8 mouse cellular contexts compared by ENCODE assay signal in the genomic region with DNA sequence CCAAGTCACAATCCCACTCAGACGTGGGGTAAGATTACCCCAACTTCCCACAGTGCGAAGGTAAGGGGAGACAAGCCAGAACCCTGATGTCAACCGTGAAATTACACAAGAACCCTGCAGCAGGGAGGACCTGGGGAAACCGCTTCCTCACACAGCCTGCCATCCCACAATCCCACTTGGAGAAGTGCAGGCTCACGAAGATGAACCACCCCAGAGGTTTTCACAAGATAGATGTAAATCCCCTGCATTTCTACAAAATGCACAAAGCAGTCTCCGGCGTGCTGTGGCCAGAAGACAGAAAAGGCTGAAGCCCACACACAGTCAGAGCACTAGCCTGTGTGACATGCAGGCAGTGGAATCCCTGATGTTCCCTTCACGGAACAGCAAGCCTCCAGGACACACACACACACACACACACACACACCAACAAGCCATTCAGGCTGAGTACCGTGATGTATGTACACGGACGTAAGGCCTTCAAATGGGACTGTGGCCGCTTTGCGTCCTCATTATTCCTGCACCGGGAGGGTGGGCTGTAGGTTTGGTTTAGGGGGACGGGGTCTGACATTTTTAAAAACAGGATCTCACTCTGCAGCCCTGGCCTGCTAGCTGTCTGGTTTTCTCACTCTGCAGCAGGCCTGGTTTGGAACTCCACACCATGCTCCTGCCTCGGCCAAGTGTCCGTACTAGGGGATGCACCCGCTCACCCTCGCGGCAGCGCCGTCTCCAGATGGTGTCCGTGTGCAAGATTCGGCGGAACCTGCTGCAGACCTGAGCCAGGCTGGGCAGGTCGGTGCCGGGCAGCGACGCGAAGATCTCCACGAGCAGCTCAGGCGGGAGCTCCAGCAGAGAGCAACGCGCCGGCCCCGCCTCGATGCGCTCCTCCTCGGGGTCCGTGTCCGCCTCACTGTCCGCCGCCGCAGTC. TPM values are rescaled to one million over a fixed set of nuclear protein-coding genes. Genes with fewer than 3 reads are reported as not detected.
DNase-seq lines count a peak whose midpoint lies in the region; ATAC-seq and TF ChIP-seq lines count a peak whose summit lies in the region.
"Had no signal": no experiment of that assay in that cellular context is flagged by ENCODE, and none has a peak within 500 bp of the region (broad histone marks: within the 10 kb centered on the region; RNA-seq: fewer than 3 reads in every experiment).

No protein-coding gene starts in this region.

- TF ChIP-seq CTCF in liver, adult 2 months (IDR thresholded peaks at IDR 0.05; ENCODE audit: low read depth, low read length): no peak
- TF ChIP-seq CTCF in liver, embryonic 14.5 days (IDR thresholded peaks at IDR 0.05; ENCODE audit: low read depth): no peak

- DNase-seq in liver, adult 2 months (ENCODE audit: extremely low read depth, low read depth, low spot score): peak; percentile 48
- no peak for DNase-seq in liver
- peak; percentile 69 for DNase-seq in brain, adult 2 months (ENCODE audit: low read depth, low spot score)
- DNase-seq in liver, embryonic 14.5 days (ENCODE audit: low read depth in 3 of 3, low spot score in 3 of 3): no peak
- no peak for DNase-seq in natural killer cell, adult 2 months (ENCODE audit: low spot score in 2 of 2)
- no peak for DNase-seq in testis, postnatal 10 days (ENCODE audit: low spot score)

- TF ChIP-seq POLR2A in liver, adult 2 months (IDR thresholded peaks at IDR 0.05; ENCODE audit: extremely low read depth, insufficient read depth, low read length): no peak

- peak overlapping the region; percentile 94 for H3K9ac ChIP-seq in liver, adult 2 months (ENCODE audit: low read depth, low read length)
- peak overlapping the region; percentile 89 for H3K9ac ChIP-seq in forebrain, embryonic 13.5 days
- peak overlapping the region; percentile 74 for H3K9ac ChIP-seq in liver, embryonic 14.5 days (replicated peaks)

- no peaks in the 10 kb centered on the region for H3K9me3 ChIP-seq in forebrain, embryonic 13.5 days (replicated peaks)
- H3K9me3 ChIP-seq in liver, embryonic 14.5 days (ENCODE audit: control insufficient read depth, low read length): no peaks in the 10 kb centered on the region

- WGBS in liver, adult 2 months: 1% methylated on average over 44 of the region's 44 CpGs
- 2% methylated on average over 43 of the region's 44 CpGs for WGBS in forebrain, embryonic 13.5 days
- WGBS in liver, embryonic 14.5 days (ENCODE audit: insufficient replicate concordance): 3% methylated on average over 44 of the region's 44 CpGs

- H3K36me3 ChIP-seq in liver, adult 2 months (ENCODE audit: control insufficient read depth, insufficient read depth, low read length): no peaks in the 10 kb centered on the region
- H3K36me3 ChIP-seq in forebrain, embryonic 13.5 days (ENCODE audit: poor library complexity, severe bottlenecking): no peaks in the 10 kb centered on the region
- no peaks in the 10 kb centered on the region for H3K36me3 ChIP-seq in liver, embryonic 14.5 days (replicated peaks; ENCODE audit: control insufficient read depth, insufficient read depth, low read depth)

- no peak for TF ChIP-seq EP300 in liver, embryonic 14.5 days (IDR thresholded peaks at IDR 0.05; ENCODE audit: low read depth)

- H3K27ac ChIP-seq in liver, adult 2 months (replicated peaks; ENCODE audit: insufficient read depth, low read depth, low read length): peak overlapping the region; percentile 76
- H3K27ac ChIP-seq in forebrain, embryonic 13.5 days: peak overlapping the region; percentile 66
- H3K27ac ChIP-seq in liver, embryonic 14.5 days: peak overlapping the region; percentile 46

- H3K27me3 ChIP-seq in liver, adult 2 months (ENCODE audit: control insufficient read depth, insufficient read depth, low read length): no peaks in the 10 kb centered on the region
- H3K27me3 ChIP-seq in forebrain, embryonic 13.5 days: no peaks in the 10 kb centered on the region; the same call in 1 of the 2 replicates
- H3K27me3 ChIP-seq in liver, embryonic 14.5 days (ENCODE audit: control insufficient read depth, insufficient read depth, low read length): no peaks in the 10 kb centered on the region

- H3K4me1 ChIP-seq in liver, adult 2 months (ENCODE audit: control insufficient read depth, insufficient read depth, low read length): peaks cover 24% of the 10 kb centered on the region
- H3K4me1 ChIP-seq in forebrain, embryonic 13.5 days: peaks cover 27% of the 10 kb centered on the region
- H3K4me1 ChIP-seq in liver, embryonic 14.5 days (replicated peaks; ENCODE audit: control insufficient read depth in 2 of 2, insufficient read depth in 2 of 2, low read length in 1 of 2): peaks cover 0 to 13% of the 10 kb centered on the region in 2 experiments

- peaks cover 38% of the 10 kb centered on the region; the same call in 1 of the 2 replicates for H3K79me2 ChIP-seq in liver, adult 2 months (ENCODE audit: control insufficient read depth, insufficient read depth, low read length)

- peak; percentile 78 for ATAC-seq in forebrain, embryonic 13.5 days
- ATAC-seq in liver, embryonic 14.5 days (ENCODE audit: insufficient read depth): peak; percentile 44

- peak overlapping the region; percentile 88 for H3K4me2 ChIP-seq in forebrain, embryonic 13.5 days
- peak overlapping the region; percentile 86 for H3K4me2 ChIP-seq in liver, embryonic 14.5 days (ENCODE audit: low read depth)

- H3K4me3 ChIP-seq in liver, adult 2 months (ENCODE audit: insufficient read depth, low read depth, low read length): peak overlapping the region; percentile 87
- peak overlapping the region; percentile 88 for H3K4me3 ChIP-seq in forebrain, embryonic 13.5 days
- peak overlapping the region; percentile 70 to 85 for H3K4me3 ChIP-seq in liver, embryonic 14.5 days (ENCODE audit: insufficient read depth in 1 of 2, low read depth in 2 of 2, low read length in 2 of 2)

RNA-seq across cellular contexts. Expression of a gene that starts 0.6 kb away (rescaled TPM):
- 25.1 and 35.9 TPM in 2 replicates for total RNA-seq in liver, adult 2 months (2014; rRNA removed)
- 23.0 and 26.5 TPM in 2 replicates for polyA plus RNA-seq in liver, adult 2 months (2012; rRNA removed)
- 18.6 and 19.1 TPM in 2 replicates for polyA plus RNA-seq in forebrain, embryonic 13.5 days (2015; fragmentation: Nextera tagmentation; extraction: Ambion mirVana)
- 4.7 and 5.8 TPM in 2 replicates for polyA plus RNA-seq in liver, embryonic 14.5 days (2012; rRNA removed)
- polyA plus RNA-seq in liver, embryonic 14.5 days (2014; fragmentation: Nextera tagmentation; extraction: Ambion mirVana): 6.6 and 7.1 TPM in 2 replicates

RNA-seq across cellular contexts. Expression of a gene that starts 12.1 kb away (rescaled TPM):
- 61.9 and 79.7 TPM in 2 replicates for total RNA-seq in liver, adult 2 months (2014; rRNA removed)
- 45.9 and 48.2 TPM in 2 replicates for polyA plus RNA-seq in liver, adult 2 months (2012; rRNA removed)
- polyA plus RNA-seq in forebrain, embryonic 13.5 days (2015; fragmentation: Nextera tagmentation; extraction: Ambion mirVana): 310 and 325 TPM in 2 replicates
- 19.4 and 20.9 TPM in 2 replicates for polyA plus RNA-seq in liver, embryonic 14.5 days (2012; rRNA removed)
- polyA plus RNA-seq in liver, embryonic 14.5 days (2014; fragmentation: Nextera tagmentation; extraction: Ambion mirVana): 147 TPM in 2 replicates

RNA-seq across cellular contexts. Expression of a gene that starts 33.9 kb away (rescaled TPM):
- not detected in 2 replicates for total RNA-seq in liver, adult 2 months (2014; rRNA removed)
- polyA plus RNA-seq in liver, adult 2 months (2012; rRNA removed): not detected in 2 replicates
- polyA plus RNA-seq in forebrain, embryonic 13.5 days (2015; fragmentation: Nextera tagmentation; extraction: Ambion mirVana): not detected in 2 replicates
- polyA plus RNA-seq in liver, embryonic 14.5 days (2012; rRNA removed): not detected in 2 replicates
- not detected in 2 replicates for polyA plus RNA-seq in liver, embryonic 14.5 days (2014; fragmentation: Nextera tagmentation; extraction: Ambion mirVana)
- total RNA-seq: hematopoietic stem cell, adult 5-6 weeks had no signal

Comparison
In these comparisons a context has a peak if more than half of its experiments do, and no peak if none do; other contexts are left out.
1. DNase-seq: peak in liver, adult 2 months (single experiment) and brain, adult 2 months (single experiment); none in liver (single experiment), liver, embryonic 14.5 days (0 of 3), natural killer cell, adult 2 months (0 of 2) and testis, postnatal 10 days (single experiment).
2. Peak in every context shown above with its lines, with median percentiles within 50 percentile points of each other: H3K27ac ChIP-seq, H3K4me3 ChIP-seq and H3K9ac ChIP-seq.